ENCODE assay signal across 11 mouse cellular contexts in the genomic region with DNA sequence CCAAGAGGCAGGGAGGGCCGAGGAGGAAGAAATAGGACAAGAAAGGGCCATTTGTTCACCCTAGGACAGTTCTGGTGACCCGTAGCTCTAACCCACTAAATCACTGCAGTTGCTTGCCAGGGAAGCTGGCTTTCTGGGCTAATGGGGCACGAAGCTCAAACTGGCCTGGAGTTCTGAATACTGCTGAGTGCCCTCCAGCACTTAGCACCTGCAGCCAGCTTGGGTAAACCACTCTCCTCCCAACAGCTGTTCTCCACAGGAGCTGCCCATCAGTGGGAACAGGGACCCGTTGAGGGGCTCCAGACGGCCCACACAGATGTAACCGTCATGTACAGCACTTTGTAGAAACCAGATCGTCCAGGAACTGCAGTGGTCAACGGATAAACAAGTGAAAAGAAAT.
A peak's percentile ranks its signal among the peaks of the same experiment; 100 is the strongest.
DNase-seq lines count a peak whose midpoint lies in the region; ATAC-seq and TF ChIP-seq lines count a peak whose summit lies in the region.
"Had no signal": no experiment of that assay in that cellular context is flagged by ENCODE, and none has a peak within 500 bp of the region (broad histone marks: within the 10 kb centered on the region; RNA-seq: fewer than 3 reads in every experiment).

No protein-coding gene starts in this region.

- H3K9me3 ChIP-seq in heart, postnatal 0 days (replicated peaks; ENCODE audit: control insufficient read depth, low read length): no peaks in the 10 kb centered on the region
- H3K9me3 ChIP-seq in forebrain, embryonic 12.5 days: no peaks in the 10 kb centered on the region
- H3K9me3 ChIP-seq in neural tube, embryonic 15.5 days (replicated peaks): no peaks in the 10 kb centered on the region
- H3K9me3 ChIP-seq in liver, postnatal 0 days (ENCODE audit: low read length): no peaks in the 10 kb centered on the region
- H3K9me3 ChIP-seq: G1E had no signal

- no peak overlapping the region for H3K9ac ChIP-seq in heart, postnatal 0 days (replicated peaks; ENCODE audit: low read depth, low read length)
- no peak overlapping the region for H3K9ac ChIP-seq in forebrain, embryonic 12.5 days
- no peak overlapping the region for H3K9ac ChIP-seq in neural tube, embryonic 15.5 days (replicated peaks)
- H3K9ac ChIP-seq in liver, postnatal 0 days (replicated peaks): no peak overlapping the region

- peak; percentile 62 for ATAC-seq in heart, postnatal 0 days (ENCODE audit: insufficient read depth, low read depth)
- ATAC-seq in forebrain, embryonic 12.5 days (ENCODE audit: low FRiP score): peak; percentile 27; the same call in 1 of the 2 replicates
- peak; percentile 65; the same call in 1 of the 2 replicates for ATAC-seq in neural tube, embryonic 15.5 days (ENCODE audit: low FRiP score)
- no peak for ATAC-seq in liver, postnatal 0 days

- TF ChIP-seq EP300 in heart, postnatal 0 days (IDR thresholded peaks at IDR 0.05; ENCODE audit: low read depth): no peak
- no peak for TF ChIP-seq EP300 in liver, postnatal 0 days (IDR thresholded peaks at IDR 0.05; ENCODE audit: low read depth)

- no peak overlapping the region for H3K4me2 ChIP-seq in heart, postnatal 0 days (ENCODE audit: low read depth, low read length)
- no peak overlapping the region for H3K4me2 ChIP-seq in forebrain, embryonic 12.5 days
- H3K4me2 ChIP-seq in neural tube, embryonic 15.5 days: no peak overlapping the region
- H3K4me2 ChIP-seq in liver, postnatal 0 days (ENCODE audit: low read depth, low read length): no peak overlapping the region

- no peak overlapping the region for H3K4me3 ChIP-seq in heart, postnatal 0 days (ENCODE audit: low read depth, low read length)
- H3K4me3 ChIP-seq in forebrain, embryonic 12.5 days (replicated peaks): no peak overlapping the region
- no peak overlapping the region for H3K4me3 ChIP-seq in neural tube, embryonic 15.5 days (replicated peaks)
- no peak overlapping the region for H3K4me3 ChIP-seq in liver, postnatal 0 days (ENCODE audit: low read depth, low read length)
- H3K4me3 ChIP-seq: erythroblast, embryonic 14.5 days had no signal

- TF ChIP-seq CTCF in heart, postnatal 0 days (IDR thresholded peaks at IDR 0.05; ENCODE audit: low read depth): no peak
- no peak for TF ChIP-seq CTCF in liver, postnatal 0 days (IDR thresholded peaks at IDR 0.05; ENCODE audit: low read depth)

- no peaks in the 10 kb centered on the region for H3K27me3 ChIP-seq in heart, postnatal 0 days (ENCODE audit: control insufficient read depth, insufficient read depth, low read length)
- H3K27me3 ChIP-seq in forebrain, embryonic 12.5 days: no peaks in the 10 kb centered on the region
- H3K27me3 ChIP-seq in neural tube, embryonic 15.5 days (replicated peaks): no peaks in the 10 kb centered on the region
- H3K27me3 ChIP-seq in liver, postnatal 0 days (ENCODE audit: insufficient read depth, low read length): no peaks in the 10 kb centered on the region

- DNase-seq in heart, postnatal 0 days (ENCODE audit: low spot score): no peak
- no peak for DNase-seq in heart, adult 9 months (ENCODE audit: low spot score in 2 of 2)
- peak; percentile 27 for DNase-seq in kidney, postnatal 14 days
- DNase-seq in liver, postnatal 0 days: no peak
- DNase-seq in spleen, adult 18-20 months: no peak
- DNase-seq in frontal cortex, adult 2 months (ENCODE audit: extremely low spot score in 1 of 2, low spot score in 1 of 2): no peak
- DNase-seq: thymus, adult 2 months had no signal

- no peak overlapping the region for H3K27ac ChIP-seq in heart, postnatal 0 days (ENCODE audit: low read depth)
- no peak overlapping the region for H3K27ac ChIP-seq in forebrain, embryonic 12.5 days
- no peak overlapping the region for H3K27ac ChIP-seq in neural tube, embryonic 15.5 days (replicated peaks)
- no peak overlapping the region for H3K27ac ChIP-seq in liver, postnatal 0 days (ENCODE audit: low read depth)

- no peaks in the 10 kb centered on the region for H3K36me3 ChIP-seq in heart, postnatal 0 days (replicated peaks; ENCODE audit: control insufficient read depth, insufficient read depth, low read length)
- H3K36me3 ChIP-seq in forebrain, embryonic 12.5 days (replicated peaks): no peaks in the 10 kb centered on the region
- no peaks in the 10 kb centered on the region for H3K36me3 ChIP-seq in neural tube, embryonic 15.5 days
- no peaks in the 10 kb centered on the region; the same call in 1 of the 2 replicates for H3K36me3 ChIP-seq in liver, postnatal 0 days (replicated peaks; ENCODE audit: insufficient read depth, low read length)
- H3K36me3 ChIP-seq: G1E had no signal

- H3K4me1 ChIP-seq in heart, postnatal 0 days (ENCODE audit: control insufficient read depth, insufficient read depth): peaks cover 11% of the 10 kb centered on the region
- H3K4me1 ChIP-seq in forebrain, embryonic 12.5 days: peaks cover 11% of the 10 kb centered on the region; the same call in 1 of the 2 replicates
- H3K4me1 ChIP-seq in neural tube, embryonic 15.5 days: peaks cover 6% of the 10 kb centered on the region
- H3K4me1 ChIP-seq in liver, postnatal 0 days (ENCODE audit: insufficient read depth): no peaks in the 10 kb centered on the region

- 47% methylated on average over 8 of the region's 8 CpGs for WGBS in heart, postnatal 0 days
- WGBS in forebrain, embryonic 12.5 days: 44% methylated on average over 8 of the region's 8 CpGs
- WGBS in neural tube, embryonic 15.5 days: 28% methylated on average over 8 of the region's 8 CpGs
- 60% methylated on average over 8 of the region's 8 CpGs for WGBS in liver, postnatal 0 days (ENCODE audit: insufficient replicate concordance)
